Mouse (Mus musculus) ES-Bruce4 (cell line): ENCODE data around the gene Pdgfb. TPM values are rescaled to one million over a fixed set of nuclear protein-coding genes. Genes with fewer than 3 reads are reported as not detected.

Experiments
- H3K27ac ChIP-seq: 2 replicates; pipeline ENCODE4 v1.5.1; 2012; ENCODE audit warnings: low read length, inconsistent platforms; ENCODE audit not compliant: insufficient read depth
- H3K27me3 ChIP-seq: 2 replicates; pipeline ENCODE4 v1.6.1; 2012; ENCODE audit warnings: mild to moderate bottlenecking, low read length, inconsistent platforms; ENCODE audit not compliant: control insufficient read depth, poor library complexity, insufficient read depth, severe bottlenecking
- H3K36me3 ChIP-seq: 2 replicates; pipeline ENCODE4 v1.6.1; 2012; ENCODE audit warnings: inconsistent platforms, mild to moderate bottlenecking, low read length, moderate library complexity; ENCODE audit not compliant: control insufficient read depth, poor library complexity, insufficient read depth, severe bottlenecking
- H3K4me1 ChIP-seq: one replicate; pipeline ENCODE4 v1.8.1; 2011; ENCODE audit warnings: low read length; ENCODE audit not compliant: control insufficient read depth, insufficient read depth
- H3K4me3 ChIP-seq: 2 replicates; pipeline ENCODE4 v1.5.1; 2011; ENCODE audit warnings: low read depth, mild to moderate bottlenecking, low read length
- H3K9ac ChIP-seq: 2 replicates; pipeline ENCODE4 v1.6.1; 2012; ENCODE audit warnings: low read depth, mild to moderate bottlenecking, inconsistent platforms; ENCODE audit not compliant: poor library complexity, severe bottlenecking
- H3K9me3 ChIP-seq: replicated peaks from 2 replicates; pipeline ENCODE4 v1.6.1; 2012; ENCODE audit warnings: mild to moderate bottlenecking, low read length, inconsistent platforms; ENCODE audit not compliant: control insufficient read depth, poor library complexity, insufficient read depth, severe bottlenecking
- CTCF ChIP-seq: IDR thresholded peaks from one replicate; pipeline ENCODE4 v1.8.1; 2011; ENCODE audit warnings: low read depth, low read length
- EP300 ChIP-seq: IDR thresholded peaks from 2 replicates; pipeline ENCODE4 v1.6.1; 2011; ENCODE audit warnings: low read depth, low read length; ENCODE audit not compliant: insufficient read depth
- POLR2A ChIP-seq: IDR thresholded peaks from one replicate; pipeline ENCODE4 v1.8.1; 2011; ENCODE audit warnings: low read length; ENCODE audit not compliant: insufficient read depth
- polyA plus RNA-seq: library from polyadenylated mRNA; stranded (reverse); fragments of >200 nt; gene quantifications from 2 replicates; pipeline ENCODE4 v1.2.4, GENCODE M21; 2011; ENCODE audit warnings: low read depth; ENCODE audit not compliant: missing spikeins, insufficient read depth, insufficient read length

Gene Pdgfb
- polyA plus RNA-seq, 1 experiment: 17.1 TPM

DNA sequence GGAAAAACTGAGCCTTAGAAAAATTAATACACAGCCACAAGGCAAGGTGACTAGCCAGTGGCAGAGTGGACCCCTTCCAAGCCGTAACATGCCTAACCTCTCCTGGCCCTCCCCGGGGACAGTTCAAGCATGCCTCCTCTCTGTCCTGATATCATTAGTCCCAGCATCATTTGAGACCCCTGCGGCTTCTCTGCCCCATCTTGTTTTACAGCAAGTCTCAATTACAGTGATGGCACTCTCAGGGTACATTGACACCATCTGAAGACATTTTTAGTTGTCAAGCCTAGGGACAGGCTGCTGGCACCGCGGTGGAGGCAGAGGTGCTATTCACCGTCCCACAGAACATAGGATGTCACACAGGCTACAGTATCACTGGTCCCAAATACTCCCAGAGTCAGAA lies 6.3 kb downstream of the Pdgfb start:
- peaks cover under 1% of the 10 kb centered on the region; the same call in 1 of the 2 replicates for H3K27me3 ChIP-seq
- no peak for TF ChIP-seq CTCF
- no peak for TF ChIP-seq POLR2A
- no peak for TF ChIP-seq EP300
- H3K9ac ChIP-seq: no peak overlapping the region
- peaks cover 9% of the 10 kb centered on the region for H3K4me1 ChIP-seq
- H3K9me3 ChIP-seq: no peaks in the 10 kb centered on the region
- no peak overlapping the region for H3K27ac ChIP-seq
- H3K4me3 ChIP-seq: no peak overlapping the region
- no peaks in the 10 kb centered on the region for H3K36me3 ChIP-seq

DNA sequence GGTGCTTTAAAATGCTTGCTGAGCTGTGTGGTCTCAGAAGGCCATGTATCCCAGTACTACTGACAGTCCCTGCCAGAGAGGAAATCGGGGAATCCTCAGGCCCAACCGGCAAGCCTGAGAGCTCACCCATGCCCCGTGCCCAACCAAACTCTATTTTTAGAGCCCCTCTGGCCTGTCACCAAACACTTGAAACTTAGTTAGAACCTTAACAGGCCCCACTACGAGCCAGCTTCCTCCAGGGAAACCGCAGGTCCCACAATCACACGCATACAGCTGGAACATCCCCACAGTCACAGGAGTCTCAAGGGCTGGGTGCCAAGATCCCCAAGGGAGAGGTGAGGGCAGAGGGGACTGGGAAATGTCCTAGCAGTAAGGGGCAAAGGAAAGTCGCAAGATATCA lies 8.6 kb downstream of the Pdgfb start:
- H3K27me3 ChIP-seq: no peaks in the 10 kb centered on the region
- TF ChIP-seq CTCF (no peak), POLR2A (no peak), EP300 (no peak)
- no peak overlapping the region for H3K9ac ChIP-seq
- no peaks in the 10 kb centered on the region for H3K36me3 ChIP-seq
- no peaks in the 10 kb centered on the region for H3K9me3 ChIP-seq
- H3K27ac ChIP-seq: no peak overlapping the region
- H3K4me1 ChIP-seq: peaks cover 7% of the 10 kb centered on the region
- no peak overlapping the region for H3K4me3 ChIP-seq

DNA sequence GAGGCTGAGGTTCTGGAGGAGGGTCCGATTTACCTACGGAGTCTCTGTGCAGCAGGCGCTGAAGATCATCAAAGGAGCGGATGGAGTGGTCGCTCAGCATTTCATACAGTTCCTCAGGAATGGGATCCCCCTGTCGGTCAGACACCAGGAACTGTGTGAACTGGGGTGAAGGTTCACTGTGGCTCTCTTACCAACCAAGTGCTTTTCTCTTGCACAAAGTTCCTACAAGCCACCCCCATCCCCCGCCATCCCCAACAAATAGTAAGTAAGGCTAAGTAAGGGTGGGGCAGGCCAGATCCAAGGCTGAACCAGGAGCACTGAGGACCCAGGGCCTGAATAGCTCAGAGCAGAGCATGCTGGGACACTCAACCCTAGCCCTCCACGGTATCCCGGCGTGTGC lies 9.3 kb downstream of the Pdgfb start:
- Histone ChIP-seq H3K27ac (no peak overlapping the region), H3K4me3 (no peak overlapping the region), H3K9me3 (no peaks in the 10 kb centered on the region)

DNA sequence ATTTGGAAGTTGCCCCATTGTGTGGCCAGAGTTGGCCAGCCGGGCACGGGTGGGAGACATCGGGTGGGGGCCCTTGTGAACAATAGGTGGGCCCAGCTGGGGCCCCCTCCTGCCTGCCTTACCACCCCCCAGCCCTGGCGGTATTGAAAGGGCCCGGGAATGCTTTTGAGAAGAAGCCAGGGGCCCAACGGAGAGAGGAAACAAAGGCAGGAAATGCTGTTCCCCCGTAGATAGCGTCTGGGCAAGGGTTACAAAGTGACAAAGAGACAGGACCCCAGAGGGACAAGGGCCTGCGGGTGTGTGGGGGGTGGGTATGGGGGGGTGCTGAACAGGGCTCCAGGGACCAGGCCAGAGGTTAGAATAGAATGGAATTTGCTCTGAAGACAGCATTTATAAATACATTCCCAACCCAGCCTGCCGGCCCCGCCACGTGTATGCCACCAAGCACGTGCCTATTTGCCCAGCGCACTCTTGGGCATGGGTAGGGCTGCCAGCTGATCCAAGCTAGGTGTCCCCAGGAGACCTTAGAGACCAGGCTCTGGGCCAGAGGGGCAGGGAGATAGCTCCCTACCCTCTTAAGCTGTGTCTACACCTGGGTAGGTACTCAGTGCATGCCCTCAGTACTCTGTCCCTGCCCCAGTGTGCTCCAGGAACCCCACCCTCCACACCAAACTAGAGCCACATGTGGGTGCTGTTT lies 10.0 kb downstream of the Pdgfb start:
- no peaks in the 10 kb centered on the region for H3K9me3 ChIP-seq
- peaks cover 4% of the 10 kb centered on the region for H3K4me1 ChIP-seq
- no peaks in the 10 kb centered on the region for H3K36me3 ChIP-seq
- H3K9ac ChIP-seq: no peak overlapping the region
- H3K27me3 ChIP-seq: no peaks in the 10 kb centered on the region
- no peak overlapping the region for H3K4me3 ChIP-seq
- no peak for TF ChIP-seq CTCF
- TF ChIP-seq POLR2A: no peak
- TF ChIP-seq EP300: no peak
- H3K27ac ChIP-seq: no peak overlapping the region

More for the DNA sequence above, 9.3 kb downstream of the Pdgfb start:
- H3K4me1 ChIP-seq: peaks cover 4% of the 10 kb centered on the region
- no peak overlapping the region for H3K9ac ChIP-seq
- no peaks in the 10 kb centered on the region for H3K36me3 ChIP-seq
- H3K27me3 ChIP-seq: no peaks in the 10 kb centered on the region
- TF ChIP-seq CTCF (no peak), EP300 (no peak), POLR2A (no peak)

DNA sequence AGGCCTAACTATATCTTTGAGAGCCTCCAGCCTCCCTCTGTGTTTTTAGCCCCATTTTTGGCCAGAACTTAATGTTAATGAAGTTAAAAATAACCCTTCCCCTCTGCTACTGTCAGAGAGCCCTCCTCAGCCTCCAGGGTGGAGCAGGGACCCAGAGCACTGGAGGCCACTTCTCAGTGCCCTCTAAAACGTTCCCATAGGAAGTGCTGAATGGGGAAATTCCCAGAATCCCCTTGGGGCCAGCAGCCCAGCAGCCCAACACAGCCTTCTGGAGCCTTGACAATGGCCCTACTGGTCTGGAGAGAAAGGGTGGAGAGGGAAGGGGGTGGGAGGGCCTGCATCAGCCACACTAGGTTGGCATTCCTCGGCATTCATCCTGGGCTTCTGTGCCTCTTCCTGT lies 11.2 kb downstream of the Pdgfb start:
- Histone ChIP-seq H3K4me3 (no peak overlapping the region), H3K9ac (no peak overlapping the region), H3K27me3 (no peaks in the 10 kb centered on the region), H3K27ac (no peak overlapping the region), H3K4me1 (peaks cover 4% of the 10 kb centered on the region), H3K36me3 (no peaks in the 10 kb centered on the region), H3K9me3 (no peaks in the 10 kb centered on the region)
- TF ChIP-seq EP300 (no peak), POLR2A (no peak), CTCF (no peak)

DNA sequence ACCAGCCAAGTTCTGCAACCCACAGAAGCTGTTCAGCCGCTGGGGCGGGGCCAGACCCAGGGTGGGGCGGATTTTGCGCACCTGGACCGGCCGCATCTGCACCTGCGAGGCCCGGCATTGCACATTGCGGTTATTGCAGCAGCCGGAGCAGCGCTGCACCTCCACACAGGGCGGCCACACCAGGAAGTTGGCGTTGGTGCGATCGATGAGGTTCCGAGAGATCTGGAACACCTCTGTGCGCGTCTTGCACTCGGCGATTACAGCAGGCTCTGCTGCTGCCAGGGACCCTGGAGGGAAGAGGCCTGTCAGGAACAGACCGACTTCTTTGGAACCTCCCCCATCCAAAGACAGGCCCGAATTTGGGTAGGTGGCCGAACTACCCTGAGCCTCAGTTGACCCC lies 13.2 kb downstream of the Pdgfb start:
- H3K9ac ChIP-seq: no peak overlapping the region
- no peaks in the 10 kb centered on the region for H3K36me3 ChIP-seq
- no peaks in the 10 kb centered on the region for H3K27me3 ChIP-seq
- H3K4me3 ChIP-seq: peak overlapping the region; percentile 33
- no peak overlapping the region for H3K27ac ChIP-seq
- TF ChIP-seq EP300 (no peak), CTCF (no peak), POLR2A (no peak)
- peaks cover 4% of the 10 kb centered on the region for H3K4me1 ChIP-seq
- no peaks in the 10 kb centered on the region for H3K9me3 ChIP-seq
